Mouse (Mus musculus): Measurements from ENCODE around the gene Svep1. TPM values are rescaled to one million over a fixed set of nuclear protein-coding genes. Genes with fewer than 3 reads are reported as not detected.

Svep1 gene
- polyA plus RNA-seq, 1 experiment from 2014 or later: 4.5 TPM

DNA sequence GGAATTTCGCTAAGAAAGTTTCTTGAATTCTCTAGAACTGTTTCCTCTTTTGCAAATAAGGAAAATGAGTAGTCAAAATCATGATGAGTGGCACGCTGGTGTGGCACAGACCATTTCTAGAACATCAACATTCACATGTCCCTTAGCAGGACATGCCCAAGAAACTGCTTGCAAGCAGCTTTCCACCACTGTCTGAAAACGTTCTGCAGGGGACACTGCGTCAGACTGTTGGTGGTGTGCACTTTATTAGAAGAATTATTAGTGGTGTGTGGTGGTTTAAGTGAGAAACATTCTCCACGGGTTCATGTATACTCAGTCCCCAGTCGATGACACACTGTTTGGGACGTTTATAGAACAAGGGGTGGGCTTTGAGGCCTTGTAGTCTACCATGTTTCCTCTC, 40.9 kb downstream of the Svep1 start:
- H3K27me3 ChIP-seq: no peaks in the 10 kb centered on the region
- H3K4me1 ChIP-seq: no peaks in the 10 kb centered on the region
- no peak overlapping the region for H3K27ac ChIP-seq
- no peak overlapping the region for H3K4me3 ChIP-seq
- H3K9me3 ChIP-seq (replicated peaks): no peaks in the 10 kb centered on the region
- H3K36me3 ChIP-seq: no peaks in the 10 kb centered on the region
- no peak for ATAC-seq (ENCODE audit: low FRiP score)
- 87% methylated on average over 7 of the region's 7 CpGs for WGBS
- H3K9ac ChIP-seq: no peak overlapping the region
- no peak overlapping the region for H3K4me2 ChIP-seq (replicated peaks)

DNA sequence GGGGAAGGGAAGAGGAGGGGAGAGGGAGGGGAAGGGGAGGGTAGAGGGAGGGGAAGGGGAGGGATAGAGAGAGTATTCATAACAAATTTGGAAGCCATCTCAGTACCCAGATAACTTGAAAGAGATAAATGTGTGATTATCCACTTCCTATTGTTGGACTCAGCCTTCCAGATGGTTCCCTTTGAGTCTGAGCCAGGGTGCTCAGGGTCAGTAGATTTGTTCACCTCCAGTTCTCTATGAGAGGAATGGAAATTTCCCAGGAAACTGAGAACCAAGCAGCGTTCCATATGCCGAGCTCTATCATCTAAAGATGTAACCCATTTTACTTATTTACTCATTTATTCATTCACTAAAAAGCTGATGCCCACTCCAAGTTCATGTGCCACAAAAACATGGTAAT, 44.8 kb downstream of the Svep1 start:
- Histone ChIP-seq H3K9me3 (replicated peaks) (no peaks in the 10 kb centered on the region), H3K27ac (no peak overlapping the region), H3K4me3 (no peak overlapping the region), H3K9ac (no peak overlapping the region), H3K4me1 (peaks cover 5% of the 10 kb centered on the region), H3K36me3 (no peaks in the 10 kb centered on the region), H3K27me3 (no peaks in the 10 kb centered on the region), H3K4me2 (replicated peaks) (no peak overlapping the region)
- 76% methylated on average over 2 of the region's 2 CpGs for WGBS
- ATAC-seq (ENCODE audit: low FRiP score): no peak

DNA sequence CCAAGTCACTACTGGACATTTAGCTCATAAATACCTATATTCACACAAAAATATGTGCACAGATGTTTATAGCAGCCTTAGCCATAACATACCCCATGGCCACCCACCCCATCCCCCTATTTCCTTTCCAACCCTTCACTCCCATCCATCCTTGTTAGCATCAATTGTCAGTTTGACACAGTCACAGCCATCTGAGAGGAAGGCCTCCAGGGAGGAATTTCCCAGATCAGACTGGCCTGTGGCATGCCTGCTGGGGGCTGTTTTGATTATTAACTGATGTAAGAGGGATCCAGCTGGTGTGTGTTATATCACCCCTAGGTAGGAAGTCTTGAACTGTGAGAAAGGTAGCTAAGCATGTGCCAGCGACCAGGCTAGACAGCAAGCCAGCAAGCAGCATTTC, 47.1 kb downstream of the Svep1 start:
- H3K9me3 ChIP-seq (replicated peaks): no peaks in the 10 kb centered on the region
- H3K27me3 ChIP-seq: no peaks in the 10 kb centered on the region
- H3K4me2 ChIP-seq (replicated peaks): no peak overlapping the region
- H3K4me3 ChIP-seq: no peak overlapping the region
- H3K9ac ChIP-seq: no peak overlapping the region
- ATAC-seq (ENCODE audit: low FRiP score): no peak
- no peak overlapping the region for H3K27ac ChIP-seq
- H3K36me3 ChIP-seq: no peaks in the 10 kb centered on the region
- WGBS: 53% methylated on average over 1 of the region's 1 CpGs
- peaks cover 5% of the 10 kb centered on the region for H3K4me1 ChIP-seq

DNA sequence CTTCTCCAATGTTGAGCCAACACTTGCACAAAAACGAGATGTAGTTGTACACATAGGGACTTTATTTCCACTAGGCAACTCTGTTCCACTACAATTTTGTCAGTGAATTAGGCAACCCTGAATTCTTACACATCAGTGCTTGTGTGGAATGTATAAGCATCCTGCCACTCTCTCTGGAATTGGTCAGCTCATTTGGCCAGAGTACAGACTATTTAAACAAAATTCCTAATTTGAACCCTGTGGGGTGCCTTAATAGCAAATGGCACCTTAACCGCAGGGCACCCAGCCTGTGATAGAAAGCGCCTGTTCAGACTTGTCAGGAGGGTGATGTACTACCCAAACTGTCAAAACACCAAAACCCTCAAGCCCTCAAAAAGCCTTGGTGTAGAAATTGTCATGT, 56.4 kb downstream of the Svep1 start:
- no peaks in the 10 kb centered on the region for H3K9me3 ChIP-seq (replicated peaks)
- H3K36me3 ChIP-seq: no peaks in the 10 kb centered on the region
- H3K4me1 ChIP-seq: no peaks in the 10 kb centered on the region
- ATAC-seq (ENCODE audit: low FRiP score): no peak
- H3K27me3 ChIP-seq: no peaks in the 10 kb centered on the region
- WGBS: 81% methylated on average over 3 of the region's 3 CpGs
- H3K4me3 ChIP-seq: no peak overlapping the region
- no peak overlapping the region for H3K4me2 ChIP-seq (replicated peaks)
- H3K9ac ChIP-seq: no peak overlapping the region
- H3K27ac ChIP-seq: no peak overlapping the region

DNA sequence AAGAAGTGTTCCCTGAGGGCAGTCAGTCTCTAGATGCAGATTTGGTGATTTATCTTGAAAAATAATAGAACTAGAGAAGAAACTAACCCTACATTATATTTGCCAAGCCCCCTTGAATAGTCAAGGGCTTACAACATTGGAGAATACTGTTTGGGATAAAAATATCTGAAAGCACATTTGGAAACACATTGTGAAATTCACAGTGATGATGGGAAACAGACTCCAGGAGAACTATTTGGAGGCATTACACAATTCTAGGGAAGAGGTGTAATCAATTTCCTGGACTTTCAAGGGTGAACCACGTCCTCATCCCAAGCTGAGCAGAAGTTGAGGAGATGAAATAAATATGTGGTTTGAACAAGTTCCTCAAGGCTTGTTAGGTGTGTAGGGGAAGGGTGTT, 57.5 kb downstream of the Svep1 start:
- Histone ChIP-seq H3K9ac (no peak overlapping the region), H3K4me1 (no peaks in the 10 kb centered on the region), H3K4me3 (no peak overlapping the region), H3K4me2 (replicated peaks) (no peak overlapping the region), H3K27ac (no peak overlapping the region), H3K27me3 (no peaks in the 10 kb centered on the region), H3K9me3 (replicated peaks) (no peaks in the 10 kb centered on the region), H3K36me3 (no peaks in the 10 kb centered on the region)
- no peak for ATAC-seq (ENCODE audit: low FRiP score)
- 82% methylated on average over 1 of the region's 1 CpGs for WGBS

DNA sequence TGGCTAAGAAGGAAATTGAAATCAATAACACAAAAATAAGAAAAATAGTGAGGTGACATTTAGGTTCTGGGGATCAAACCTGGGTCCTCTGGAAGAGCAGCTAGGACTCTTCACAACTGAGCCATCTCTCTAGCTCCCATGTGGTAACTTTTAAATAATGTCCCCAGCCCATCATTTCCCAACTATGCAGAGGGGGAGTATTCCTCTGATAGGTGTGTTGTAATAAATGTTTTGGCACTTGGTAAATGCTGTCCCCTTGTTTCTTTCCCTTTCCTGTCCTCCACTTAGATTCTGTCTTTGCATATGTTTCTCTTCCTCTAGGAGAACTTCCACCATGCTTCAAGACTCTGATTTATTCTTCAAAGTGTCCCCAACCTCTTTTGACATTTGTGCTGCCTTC, 58.1 kb downstream of the Svep1 start:
- H3K4me1 ChIP-seq: no peaks in the 10 kb centered on the region
- H3K36me3 ChIP-seq: no peaks in the 10 kb centered on the region
- no peak overlapping the region for H3K4me3 ChIP-seq
- H3K27me3 ChIP-seq: no peaks in the 10 kb centered on the region
- no peaks in the 10 kb centered on the region for H3K9me3 ChIP-seq (replicated peaks)
- no peak overlapping the region for H3K4me2 ChIP-seq (replicated peaks)
- ATAC-seq (ENCODE audit: low FRiP score): no peak
- no peak overlapping the region for H3K9ac ChIP-seq
- H3K27ac ChIP-seq: no peak overlapping the region

DNA sequence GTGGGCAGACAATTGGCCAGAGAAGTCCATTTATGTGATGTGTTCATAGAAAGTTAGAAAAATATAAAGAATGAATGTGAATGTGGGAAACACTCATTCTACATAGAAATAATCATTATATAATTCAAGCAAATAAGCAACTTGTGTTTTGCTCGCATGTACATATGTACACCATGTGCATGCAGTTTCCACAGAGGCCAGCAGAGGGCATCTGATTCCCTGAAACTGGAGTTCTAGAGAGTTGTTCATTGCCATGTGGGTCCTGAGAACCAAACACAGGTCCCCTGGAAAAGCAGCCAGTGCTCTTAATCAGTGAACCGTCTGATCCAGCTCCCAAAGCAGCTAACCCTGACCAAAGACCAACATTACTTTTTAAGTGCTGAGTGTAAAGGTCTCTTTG, 60.0 kb downstream of the Svep1 start:
- no peak overlapping the region for H3K27ac ChIP-seq
- WGBS: 95% methylated on average over 2 of the region's 2 CpGs
- no peak for ATAC-seq (ENCODE audit: low FRiP score)
- no peaks in the 10 kb centered on the region for H3K36me3 ChIP-seq
- no peak overlapping the region for H3K4me2 ChIP-seq (replicated peaks)
- H3K4me1 ChIP-seq: no peaks in the 10 kb centered on the region
- H3K27me3 ChIP-seq: no peaks in the 10 kb centered on the region
- no peaks in the 10 kb centered on the region for H3K9me3 ChIP-seq (replicated peaks)
- H3K4me3 ChIP-seq: no peak overlapping the region
- H3K9ac ChIP-seq: no peak overlapping the region

DNA sequence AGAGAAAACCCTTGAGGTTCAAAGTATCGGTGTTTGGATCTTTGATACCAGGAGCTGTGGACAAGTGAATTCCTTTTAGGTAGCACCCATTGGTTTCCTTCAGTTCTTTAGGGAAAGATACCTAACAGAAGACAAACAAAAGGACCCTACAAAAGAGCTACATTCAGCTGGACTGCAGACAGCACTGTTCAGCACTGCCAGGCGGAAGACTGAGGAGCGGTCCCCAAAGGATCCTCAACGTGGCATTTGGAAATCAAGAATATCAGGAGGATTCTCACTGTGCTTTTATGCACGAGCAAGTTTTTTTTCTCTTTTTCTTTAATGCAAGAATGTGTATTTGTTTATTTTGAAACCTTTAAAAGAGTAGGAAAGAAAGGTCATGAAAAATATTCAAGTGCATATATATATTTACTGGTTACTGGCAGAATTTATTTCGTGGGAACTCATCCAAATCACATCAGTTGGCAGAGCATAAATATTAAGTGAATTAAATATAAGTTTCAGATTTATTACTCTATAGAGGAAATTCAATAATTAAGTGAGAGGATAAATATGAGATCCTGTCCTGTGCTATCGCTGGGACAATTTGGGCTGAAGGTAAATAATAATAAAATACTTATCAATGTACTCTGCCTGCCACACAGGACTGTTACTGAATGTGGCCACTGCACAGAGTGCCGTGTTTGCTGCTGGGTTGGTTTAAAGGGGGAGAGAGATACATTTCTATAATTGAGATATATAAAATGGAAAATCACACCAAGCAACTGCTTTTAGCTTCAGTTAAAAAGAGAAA, 66.7 kb downstream of the Svep1 start:
- WGBS: 83% methylated on average over 8 of the region's 8 CpGs

DNA sequence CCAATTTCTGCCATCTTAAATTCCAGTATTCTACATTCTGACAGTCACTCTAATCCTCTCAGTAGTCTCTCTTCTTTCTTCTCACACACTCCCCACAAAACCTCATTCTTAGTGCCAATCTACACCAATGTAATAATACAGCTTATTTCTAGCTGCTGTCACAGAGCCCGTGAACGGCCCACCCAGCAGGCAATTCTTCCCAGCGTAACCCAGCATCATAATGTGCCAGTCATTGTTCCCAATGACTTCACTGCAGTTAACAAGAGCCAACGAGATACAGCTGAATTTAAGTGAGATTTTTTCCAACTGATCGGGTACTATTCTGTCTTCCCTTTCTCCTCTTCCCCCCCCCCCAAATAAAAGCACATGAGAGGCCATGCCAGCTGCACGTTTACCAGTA, 67.4 kb downstream of the Svep1 start:
- Histone ChIP-seq H3K36me3 (no peaks in the 10 kb centered on the region), H3K9ac (no peak overlapping the region), H3K9me3 (replicated peaks) (no peaks in the 10 kb centered on the region), H3K4me3 (no peak overlapping the region), H3K27ac (no peak overlapping the region), H3K4me1 (no peaks in the 10 kb centered on the region), H3K27me3 (no peaks in the 10 kb centered on the region), H3K4me2 (replicated peaks) (no peak overlapping the region)
- 61% methylated on average over 6 of the region's 6 CpGs for WGBS
- no peak for ATAC-seq (ENCODE audit: low FRiP score)

More for the DNA sequence above, 66.7 kb downstream of the Svep1 start:
- Histone ChIP-seq H3K27me3 (no peaks in the 10 kb centered on the region), H3K9me3 (replicated peaks) (no peaks in the 10 kb centered on the region), H3K4me2 (replicated peaks) (no peak overlapping the region), H3K9ac (no peak overlapping the region), H3K4me1 (no peaks in the 10 kb centered on the region), H3K27ac (no peak overlapping the region), H3K4me3 (no peak overlapping the region), H3K36me3 (no peaks in the 10 kb centered on the region)
- no peak for ATAC-seq (ENCODE audit: low FRiP score)

DNA sequence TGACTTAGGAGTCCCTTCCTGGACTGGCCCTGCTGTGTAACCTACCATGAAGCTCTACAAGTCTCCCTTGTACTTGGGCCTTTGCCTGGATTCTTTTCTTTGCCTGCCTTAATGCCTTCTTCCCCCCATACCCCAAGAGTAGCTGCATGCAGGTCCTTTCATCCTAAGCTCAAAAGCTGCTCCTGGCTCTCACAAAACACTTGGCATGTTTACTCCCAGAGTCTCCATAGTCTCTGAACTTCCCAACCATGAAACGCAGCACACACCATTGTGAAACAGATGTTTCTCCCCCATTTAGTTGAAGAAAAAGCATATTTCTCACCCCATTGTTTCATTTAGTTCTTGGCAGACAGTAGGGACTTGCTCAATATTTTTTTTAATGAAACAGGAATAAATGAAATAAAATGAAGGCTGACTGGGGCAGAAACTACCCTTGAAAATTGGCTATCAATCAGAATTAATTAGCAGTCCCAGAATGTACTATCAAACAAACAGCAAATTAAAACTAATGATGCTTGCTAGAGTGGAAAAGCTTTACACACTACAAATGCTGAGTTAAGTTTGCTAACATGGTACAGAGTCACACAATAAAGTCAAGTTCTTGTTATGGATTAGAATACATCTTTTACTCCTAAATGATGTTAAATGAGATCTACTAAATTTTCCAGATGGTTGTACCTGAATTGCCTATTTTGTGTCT, 72.9 kb downstream of the Svep1 start:
- no peak for ATAC-seq (ENCODE audit: low FRiP score)
- Histone ChIP-seq H3K27ac (no peak overlapping the region), H3K36me3 (no peaks in the 10 kb centered on the region), H3K9ac (no peak overlapping the region), H3K27me3 (no peaks in the 10 kb centered on the region), H3K4me3 (no peak overlapping the region), H3K4me2 (replicated peaks) (no peak overlapping the region), H3K9me3 (replicated peaks) (no peaks in the 10 kb centered on the region), H3K4me1 (no peaks in the 10 kb centered on the region)
- 62% methylated on average over 1 of the region's 1 CpGs for WGBS

DNA sequence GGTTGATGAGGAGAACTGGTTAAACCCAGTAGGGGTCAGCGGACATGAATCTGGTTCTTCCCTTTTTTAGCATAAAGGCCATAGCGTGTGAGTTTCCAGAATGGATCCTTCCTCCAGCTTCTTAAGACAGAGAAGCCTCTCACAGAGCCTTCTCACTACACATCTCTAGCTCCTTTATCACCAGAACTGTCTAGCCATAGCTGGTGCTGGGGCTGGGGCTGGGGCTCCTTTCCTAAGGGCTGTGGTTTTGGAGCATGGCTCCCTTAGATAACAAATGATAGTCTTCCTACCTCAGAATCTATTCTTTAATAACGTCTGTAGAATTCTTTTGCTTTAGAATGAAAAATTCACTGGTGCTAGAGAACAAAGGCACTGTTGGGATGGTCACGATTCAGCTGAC, 76.8 kb downstream of the Svep1 start:
- WGBS: 78% methylated on average over 4 of the region's 4 CpGs
- H3K4me1 ChIP-seq: no peaks in the 10 kb centered on the region

DNA sequence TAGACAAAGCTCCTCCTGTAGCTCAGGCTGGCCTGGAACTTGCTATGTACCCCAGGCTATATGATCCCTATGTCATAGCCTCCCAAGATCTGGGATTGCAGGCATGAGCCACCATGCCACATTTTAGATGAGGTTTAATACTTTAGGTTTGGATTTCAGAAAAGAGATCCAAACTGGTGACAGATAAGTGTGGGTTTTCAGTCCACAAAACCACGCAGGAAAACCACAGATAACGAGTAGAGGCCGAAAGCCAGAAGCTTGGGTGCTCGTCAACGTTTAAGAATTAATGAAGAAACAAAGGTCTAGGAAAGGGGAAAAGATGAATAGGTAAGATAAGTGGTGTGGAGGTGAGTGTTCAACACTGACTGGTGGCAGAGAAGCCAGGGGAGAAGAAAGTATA, 79.6 kb downstream of the Svep1 start:
- Histone ChIP-seq H3K4me3 (no peak overlapping the region), H3K27ac (no peak overlapping the region), H3K9ac (no peak overlapping the region), H3K4me2 (replicated peaks) (no peak overlapping the region), H3K36me3 (no peaks in the 10 kb centered on the region), H3K4me1 (no peaks in the 10 kb centered on the region), H3K9me3 (replicated peaks) (no peaks in the 10 kb centered on the region), H3K27me3 (no peaks in the 10 kb centered on the region)
- 92% methylated on average over 5 of the region's 5 CpGs for WGBS
- ATAC-seq (ENCODE audit: low FRiP score): no peak

More for the DNA sequence above, 76.8 kb downstream of the Svep1 start:
- no peaks in the 10 kb centered on the region for H3K36me3 ChIP-seq
- no peak overlapping the region for H3K4me2 ChIP-seq (replicated peaks)
- H3K27me3 ChIP-seq: no peaks in the 10 kb centered on the region
- no peak overlapping the region for H3K4me3 ChIP-seq
- ATAC-seq (ENCODE audit: low FRiP score): no peak
- H3K9me3 ChIP-seq (replicated peaks): no peaks in the 10 kb centered on the region
- H3K9ac ChIP-seq: no peak overlapping the region
- H3K27ac ChIP-seq: no peak overlapping the region

DNA sequence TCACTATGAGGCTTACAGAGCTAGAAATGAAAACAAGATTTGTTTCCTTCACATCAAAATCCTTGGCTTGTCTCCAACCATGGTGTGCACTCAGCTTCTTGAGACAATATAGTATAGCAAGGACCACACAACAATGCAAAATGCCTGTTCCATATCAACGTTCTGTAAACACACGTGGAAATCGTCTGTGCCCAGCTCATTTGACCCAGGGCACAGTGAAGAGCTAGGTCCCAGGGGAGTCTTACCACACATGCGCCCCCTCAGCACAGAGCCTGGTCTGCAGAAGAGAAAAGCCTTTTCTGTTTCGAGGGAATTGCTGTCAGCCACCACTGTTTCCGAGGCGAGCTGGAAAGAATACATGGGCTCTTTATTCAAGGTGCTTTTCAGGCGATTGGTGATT, 91.2 kb downstream of the Svep1 start:
- WGBS: 40% methylated on average over 8 of the region's 8 CpGs
- H3K9ac ChIP-seq: no peak overlapping the region
- H3K9me3 ChIP-seq (replicated peaks): no peaks in the 10 kb centered on the region
- H3K4me1 ChIP-seq: peaks cover 4% of the 10 kb centered on the region; the same call in 1 of the 2 replicates
- no peak overlapping the region for H3K4me3 ChIP-seq
- ATAC-seq (ENCODE audit: low FRiP score): no peak
- H3K36me3 ChIP-seq: no peaks in the 10 kb centered on the region
- no peak overlapping the region for H3K27ac ChIP-seq
- H3K27me3 ChIP-seq: no peaks in the 10 kb centered on the region
- H3K4me2 ChIP-seq (replicated peaks): 0 out of 2 replicates have a peak overlapping the region, but pooled peaks have one; percentile 11
